Mouse (Mus musculus) liver, postnatal 0 days (tissue): ENCODE data around the gene Kbtbd6.
"Not testable (repeated sequence)": the region's sequence is repeated elsewhere in the genome, so short reads cannot be mapped to it uniquely, and the experiment has no call there.

ENCODE experiments used
- CTCF ChIP-seq: sonication (generic); IDR thresholded peaks from 2 replicates; pipeline ENCODE4 v1.5.1; 2016; ENCODE audit warnings: antibody characterized with exemption, low read depth
- EP300 ChIP-seq: IDR thresholded peaks from 2 replicates; pipeline ENCODE4 v1.6.1; 2016; ENCODE audit warnings: antibody characterized with exemption, low read depth, mild to moderate bottlenecking

DNA sequence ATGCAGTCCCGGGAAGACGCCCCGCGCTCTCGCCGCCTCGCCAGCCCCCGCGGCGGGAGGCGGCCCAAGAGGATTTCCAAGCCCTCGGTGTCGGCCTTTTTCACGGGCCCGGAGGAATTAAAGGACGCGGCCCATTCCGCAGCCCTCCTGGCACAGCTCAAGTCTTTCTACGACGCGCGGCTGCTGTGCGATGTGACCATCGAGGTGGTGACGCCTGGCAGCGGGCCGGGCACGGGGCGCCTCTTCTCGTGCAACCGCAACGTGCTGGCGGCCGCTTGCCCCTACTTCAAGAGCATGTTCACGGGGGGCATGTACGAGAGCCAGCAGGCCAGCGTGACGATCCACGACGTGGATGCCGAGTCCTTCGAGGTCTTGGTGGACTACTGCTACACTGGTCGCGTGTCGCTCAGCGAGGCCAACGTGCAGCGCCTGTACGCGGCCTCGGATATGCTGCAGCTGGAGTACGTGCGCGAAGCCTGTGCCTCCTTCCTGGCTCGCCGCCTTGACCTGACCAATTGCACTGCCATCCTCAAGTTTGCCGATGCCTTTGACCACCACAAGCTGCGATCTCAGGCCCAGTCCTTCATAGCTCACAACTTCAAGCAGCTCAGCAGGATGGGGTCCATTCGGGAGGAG lies 24.8 kb upstream of the Kbtbd6 start:
- not testable (repeated sequence) for TF ChIP-seq CTCF, EP300
